Mouse (Mus musculus) heart, postnatal 0 days (tissue): ENCODE results near the gene Slc16a14. TPM values are rescaled to one million over a fixed set of nuclear protein-coding genes. Genes with fewer than 3 reads are reported as not detected.

Experiments used
- ATAC-seq: fragments of 200-750 bp; cut with Nextera tagmentation; 2 replicates; pipeline ENCODE4 v1.8.0; 2017; ENCODE audit warnings: low read depth, moderate number of reproducible peaks, moderate library complexity; ENCODE audit not compliant: insufficient read depth
- DNase-seq: peaks from one replicate; pipeline ENCODE4 v3.0.0-alpha.2; 2016; ENCODE audit warnings: low spot score
- H3K27ac ChIP-seq: fragments of 300-500 bp; sonication (generic); 2 replicates; pipeline ENCODE4 v1.5.1; 2014; ENCODE audit warnings: low read depth, mild to moderate bottlenecking
- H3K27me3 ChIP-seq: fragments of 300-500 bp; sonication (generic); 2 replicates; pipeline ENCODE4 v1.6.1; 2014; ENCODE audit warnings: low read length, mixed read lengths; ENCODE audit not compliant: control insufficient read depth, insufficient read depth
- H3K36me3 ChIP-seq: fragments of 300-500 bp; sonication (generic); replicated peaks from 2 replicates; pipeline ENCODE4 v1.6.1; 2014; ENCODE audit warnings: low read length, mixed read lengths; ENCODE audit not compliant: control insufficient read depth, insufficient read depth
- H3K4me1 ChIP-seq: fragments of 300-500 bp; sonication (generic); 2 replicates; pipeline ENCODE4 v1.6.1; 2014; ENCODE audit warnings: antibody characterized with exemption; ENCODE audit not compliant: control insufficient read depth, insufficient read depth
- H3K4me2 ChIP-seq: fragments of 300-500 bp; sonication (generic); 2 replicates; pipeline ENCODE4 v1.6.1; 2014; ENCODE audit warnings: low read depth, mild to moderate bottlenecking, low read length, moderate library complexity
- H3K4me3 ChIP-seq: fragments of 300-500 bp; sonication (generic); 2 replicates; pipeline ENCODE4 v1.5.1; 2014; ENCODE audit warnings: low read depth, low read length
- H3K9ac ChIP-seq: fragments of 300-500 bp; sonication (generic); replicated peaks from 2 replicates; pipeline ENCODE4 v1.6.1; 2014; ENCODE audit warnings: low read depth, low read length, mixed read lengths
- H3K9me3 ChIP-seq: fragments of 300-500 bp; sonication (generic); replicated peaks from 2 replicates; pipeline ENCODE4 v1.6.1; 2016; ENCODE audit warnings: low read length; ENCODE audit not compliant: control insufficient read depth
- CTCF ChIP-seq: IDR thresholded peaks from 2 replicates; pipeline ENCODE4 v1.5.1; 2016; ENCODE audit warnings: antibody characterized with exemption, control low read depth, low read depth
- EP300 ChIP-seq: IDR thresholded peaks from 2 replicates; pipeline ENCODE4 v1.6.1; 2016; ENCODE audit warnings: antibody characterized with exemption, low read depth
- WGBS: fragments of 180-500 bp; shearing (Covaris S2); extraction: QIAGEN DNeasy Blood & Tissue Kit; methylation state at CpG from one replicate; pipeline ENCODE4 v1.1.7; 2014; 5-methylcytosine and 5-hydroxymethylcytosine counted together
- polyA plus RNA-seq: library from polyadenylated mRNA; unstranded; fragments of >200 nt; fragmentation: Nextera tagmentation; extraction: Ambion mirVana; gene quantifications from 2 replicates; pipeline ENCODE4 v1.2.1, GENCODE M21; 2015
- total RNA-seq: library from RNA; depleted of rRNA; stranded (reverse); fragments of >200 nt; gene quantifications from 2 replicates; pipeline ENCODE4 v1.2.3, GENCODE M21; 2014; ENCODE audit warnings: low replicate concordance

Slc16a14 gene
- total and polyA plus RNA-seq, 2 experiments from 2014 or later, result not detected

- H3K27ac ChIP-seq, result no peak overlapping the region
- H3K4me3 ChIP-seq, result no peak overlapping the region
- WGBS, result 78% methylated on average over 2 of the region's 2 CpGs
- H3K36me3 ChIP-seq, result no peaks in the 10 kb centered on the region
- no peak overlapping the region for H3K4me2 ChIP-seq
- no peaks in the 10 kb centered on the region for H3K9me3 ChIP-seq
- no peaks in the 10 kb centered on the region for H3K27me3 ChIP-seq
- TF ChIP-seq CTCF, result no peak
- no peak for TF ChIP-seq EP300
- no peaks in the 10 kb centered on the region for H3K4me1 ChIP-seq
- ATAC-seq, result no peak
- no peak overlapping the region for H3K9ac ChIP-seq
- no peak for DNase-seq
Observed at GRCm38 (mm10) chr1:84882066-84882532, 52.8 kb downstream of the Slc16a14 start.

GRCm38 (mm10) chr1:84881248-84882065 is 53.5 kb downstream of the Slc16a14 start:
- Histone ChIP-seq H3K9me3 (no peaks in the 10 kb centered on the region), H3K36me3 (no peaks in the 10 kb centered on the region), H3K27me3 (no peaks in the 10 kb centered on the region), H3K27ac (no peak overlapping the region), H3K4me3 (no peak overlapping the region), H3K4me2 (no peak overlapping the region), H3K4me1 (no peaks in the 10 kb centered on the region), H3K9ac (no peak overlapping the region)
- no peak for DNase-seq
- no peak for ATAC-seq
- TF ChIP-seq CTCF (no peak; the same call in 1 of the 2 replicates), EP300 (no peak)
- 71% methylated on average over 11 of the region's 11 CpGs for WGBS

- no peak overlapping the region for H3K9ac ChIP-seq
- no peaks in the 10 kb centered on the region for H3K9me3 ChIP-seq
- H3K4me3 ChIP-seq, result no peak overlapping the region
- no peaks in the 10 kb centered on the region for H3K27me3 ChIP-seq
- no peak overlapping the region for H3K4me2 ChIP-seq
- H3K27ac ChIP-seq, result no peak overlapping the region
- DNase-seq (no peak), ATAC-seq (no peak)
- H3K36me3 ChIP-seq, result no peaks in the 10 kb centered on the region
- WGBS, result 91% methylated on average over 8 of the region's 8 CpGs
- TF ChIP-seq CTCF (no peak), EP300 (no peak)
- no peaks in the 10 kb centered on the region for H3K4me1 ChIP-seq
Observed at GRCm38 (mm10) chr1:84879571-84880120, 55.3 kb downstream of the Slc16a14 start.

GRCm38 (mm10) chr1:84877590-84877989 is 57.3 kb downstream of the Slc16a14 start:
- H3K9ac ChIP-seq, result no peak overlapping the region
- H3K36me3 ChIP-seq, result no peaks in the 10 kb centered on the region
- no peak overlapping the region for H3K27ac ChIP-seq
- H3K4me2 ChIP-seq, result no peak overlapping the region
- TF ChIP-seq CTCF, result no peak
- TF ChIP-seq EP300, result no peak
- H3K9me3 ChIP-seq, result no peaks in the 10 kb centered on the region
- DNase-seq (no peak), ATAC-seq (no peak)
- WGBS, result 90% methylated on average over 2 of the region's 2 CpGs
- no peak overlapping the region for H3K4me3 ChIP-seq
- H3K4me1 ChIP-seq, result no peaks in the 10 kb centered on the region
- H3K27me3 ChIP-seq, result no peaks in the 10 kb centered on the region

- Histone ChIP-seq H3K27ac (no peak overlapping the region), H3K36me3 (no peaks in the 10 kb centered on the region), H3K27me3 (no peaks in the 10 kb centered on the region), H3K9ac (no peak overlapping the region), H3K9me3 (no peaks in the 10 kb centered on the region), H3K4me3 (no peak overlapping the region), H3K4me1 (no peaks in the 10 kb centered on the region), H3K4me2 (no peak overlapping the region)
- ATAC-seq (no peak), DNase-seq (no peak)
- 70% methylated on average over 4 of the region's 4 CpGs for WGBS
- TF ChIP-seq EP300, result no peak
- TF ChIP-seq CTCF, result no peak
Observed at GRCm38 (mm10) chr1:84872939-84873338, 62.0 kb downstream of the Slc16a14 start.
